Mouse (Mus musculus) heart, adult 2 months (tissue): ENCODE measurements around the gene Nr2e3. TPM values are rescaled to one million over a fixed set of nuclear protein-coding genes. Genes with fewer than 3 reads are reported as not detected.

Source experiments
- DNase-seq, 2 experiments: peaks; one replicate each; pipeline ENCODE4 v3.0.0; 2021
- H3K27ac ChIP-seq: fragments of 200-600 bp; 2 replicates; pipeline ENCODE4 v1.8.1; 2022
- H3K27me3 ChIP-seq: fragments of 200-500 bp; 2 replicates; pipeline ENCODE4 v1.6.1; 2012; ENCODE audit warnings: mild to moderate bottlenecking, low read length, inconsistent platforms, mixed read lengths; ENCODE audit not compliant: control insufficient read depth, insufficient read depth
- H3K36me3 ChIP-seq: fragments of 200-500 bp; 2 replicates; pipeline ENCODE4 v1.6.1; 2012; ENCODE audit warnings: low read length, inconsistent platforms; ENCODE audit not compliant: control insufficient read depth, insufficient read depth
- H3K4me1 ChIP-seq: fragments of 200-500 bp; 2 replicates; pipeline ENCODE4 v1.6.1; 2011; ENCODE audit warnings: low read length; ENCODE audit not compliant: control insufficient read depth, insufficient read depth
- H3K4me3 ChIP-seq: fragments of 200-600 bp; 2 replicates; pipeline ENCODE4 v1.8.1; 2022
- H3K79me2 ChIP-seq: fragments of 200-500 bp; replicated peaks from 2 replicates; pipeline ENCODE4 v1.6.1; 2012; ENCODE audit warnings: mild to moderate bottlenecking, inconsistent platforms, low read length, moderate library complexity, mixed read lengths; ENCODE audit not compliant: control insufficient read depth, insufficient read depth
- H3K9ac ChIP-seq: fragments of 200-500 bp; 2 replicates; pipeline ENCODE4 v1.6.1; 2012; ENCODE audit warnings: low read depth, mild to moderate bottlenecking, control low read depth, inconsistent platforms, low read length, mixed read lengths
- CTCF ChIP-seq: fragments of 200-600 bp; IDR thresholded peaks from 2 replicates; pipeline ENCODE4 v1.8.1; 2022; ENCODE audit warnings: antibody characterized with exemption, mild to moderate bottlenecking, moderate library complexity
- EP300 ChIP-seq: fragments of 200-500 bp; IDR thresholded peaks from 2 replicates; pipeline ENCODE4 v1.6.1; 2011; ENCODE audit warnings: low read depth, low read length, control low read depth; ENCODE audit not compliant: insufficient read depth
- POLR2A ChIP-seq: fragments of 200-500 bp; IDR thresholded peaks from 2 replicates; pipeline ENCODE4 v1.6.1; 2011; ENCODE audit warnings: mild to moderate bottlenecking, low read depth, low read length, control low read depth; ENCODE audit not compliant: insufficient read depth
- WGBS: fragments of 180-500 bp; shearing (Covaris S2); methylation state at CpG from one replicate; pipeline ENCODE4 v1.1.7; 2018; 5-methylcytosine and 5-hydroxymethylcytosine counted together
- intact Hi-C: fragments of 180-260 bp; cut with DNase I; formaldehyde crosslinking; loops from one replicate; pipeline ENCODE4 v1.15.1; 2025
- polyA plus RNA-seq: library from polyadenylated mRNA; depleted of rRNA; stranded (reverse); fragments of >200 nt; gene quantifications from 2 replicates; pipeline ENCODE4 v1.2.3, GENCODE M21; 2012
- total RNA-seq, 2 experiments: library from RNA; stranded (reverse); gene quantifications; 2 replicates each; pipeline ENCODE4 v1.2.3; 2021

Nr2e3 gene
- total and polyA plus RNA-seq, 3 experiments = not detected

DNA sequence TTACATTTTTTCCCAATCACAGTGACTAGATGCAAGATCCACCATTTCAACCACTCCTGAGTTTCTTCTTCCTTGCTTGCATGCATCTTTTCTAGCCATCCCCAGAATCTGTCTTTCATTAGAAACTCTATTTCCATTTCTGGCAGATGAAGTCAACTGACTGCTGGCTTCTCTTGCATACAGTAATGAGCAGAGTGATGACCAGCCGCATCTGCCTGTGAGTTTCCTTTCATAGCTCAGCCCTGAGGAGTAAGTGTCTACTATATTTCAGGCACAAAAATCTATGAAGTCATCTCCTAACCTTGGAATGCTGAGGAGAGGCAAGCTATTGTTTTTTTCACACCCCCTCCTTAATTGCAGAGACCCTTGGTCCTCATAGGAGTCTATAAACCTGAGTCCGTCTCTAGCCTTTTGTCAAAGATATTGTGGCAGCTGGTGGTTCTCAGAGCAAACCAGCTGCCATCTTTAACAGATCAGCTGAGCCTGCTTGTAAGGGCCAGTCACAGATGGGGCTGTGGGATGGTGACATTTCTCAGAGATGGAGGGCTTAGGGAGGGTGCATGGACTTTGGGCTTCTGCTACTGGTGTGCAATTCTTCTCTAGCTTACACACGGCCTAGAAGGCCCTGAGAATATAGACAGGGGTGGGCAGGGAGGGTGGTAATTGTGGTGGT is 25.6 kb upstream of the Nr2e3 start:
- DNase-seq = no peak
- no peak overlapping the region for H3K4me3 ChIP-seq
- H3K27ac ChIP-seq = no peak overlapping the region
- no peaks in the 10 kb centered on the region for H3K36me3 ChIP-seq
- 83% methylated on average over 3 of the region's 3 CpGs for WGBS
- H3K27me3 ChIP-seq = no peaks in the 10 kb centered on the region
- TF ChIP-seq POLR2A (no peak), EP300 (no peak), CTCF (no peak)
- intact Hi-C loops = no loop called here
- H3K79me2 ChIP-seq = no peaks in the 10 kb centered on the region
- no peak overlapping the region for H3K9ac ChIP-seq
- no peaks in the 10 kb centered on the region for H3K4me1 ChIP-seq

DNA sequence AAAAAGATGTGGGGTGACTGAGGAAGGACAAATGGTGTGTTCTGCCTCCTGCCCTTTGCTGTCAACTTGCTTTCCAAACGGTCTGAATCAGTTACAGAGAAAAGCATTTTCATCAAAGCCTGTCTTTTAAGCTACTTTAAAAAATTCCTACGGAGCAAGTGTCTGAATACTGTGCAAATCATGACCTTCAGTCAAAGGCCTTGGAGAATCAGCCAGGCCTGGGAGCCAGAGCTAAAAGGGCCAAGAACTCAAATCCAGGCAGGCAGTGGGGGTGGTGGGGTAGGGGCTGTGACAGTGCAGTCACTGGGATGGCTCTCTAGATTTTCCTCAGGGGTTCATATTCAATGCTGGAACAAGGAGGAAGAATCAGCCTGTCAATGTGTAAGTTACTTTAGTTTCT is 20.7 kb upstream of the Nr2e3 start:
- DNase-seq = no peak
- no peak overlapping the region for H3K4me3 ChIP-seq
- no peak overlapping the region for H3K27ac ChIP-seq
- no peaks in the 10 kb centered on the region for H3K27me3 ChIP-seq
- no peaks in the 10 kb centered on the region for H3K79me2 ChIP-seq
- no peak overlapping the region for H3K9ac ChIP-seq
- intact Hi-C loops = no loop called here
- 62% methylated on average over 2 of the region's 2 CpGs for WGBS
- H3K36me3 ChIP-seq = no peaks in the 10 kb centered on the region
- H3K4me1 ChIP-seq = no peaks in the 10 kb centered on the region
- TF ChIP-seq EP300 (no peak), POLR2A (no peak), CTCF (no peak)

DNA sequence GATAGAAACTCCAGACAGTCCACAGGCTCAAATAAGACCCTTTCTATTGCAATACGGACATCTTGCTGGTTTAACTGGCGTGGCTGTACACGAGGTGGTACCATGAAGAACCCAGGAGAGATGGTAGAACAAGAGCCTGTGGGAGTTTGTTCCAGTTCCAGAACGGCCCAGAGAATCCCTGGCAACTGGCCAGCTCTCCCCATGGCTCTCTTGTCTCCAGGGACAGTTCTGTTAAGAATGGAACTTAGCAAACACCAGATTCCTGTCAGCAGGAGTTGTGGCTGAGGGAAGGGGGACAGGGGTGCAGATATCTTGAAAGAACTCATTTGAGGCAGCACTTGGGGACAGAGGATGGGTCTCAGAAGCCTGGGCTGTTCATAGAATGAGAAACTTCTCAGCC is 10.8 kb upstream of the Nr2e3 start:
- no peaks in the 10 kb centered on the region for H3K36me3 ChIP-seq
- 56% methylated on average over 4 of the region's 4 CpGs for WGBS
- TF ChIP-seq EP300 (no peak), POLR2A (no peak), CTCF (no peak)
- H3K9ac ChIP-seq = no peak overlapping the region
- intact Hi-C loops = no loop called here
- no peaks in the 10 kb centered on the region for H3K27me3 ChIP-seq
- H3K4me1 ChIP-seq = no peaks in the 10 kb centered on the region
- H3K27ac ChIP-seq = no peak overlapping the region
- DNase-seq = no peak
- no peaks in the 10 kb centered on the region for H3K79me2 ChIP-seq
- no peak overlapping the region for H3K4me3 ChIP-seq

DNA sequence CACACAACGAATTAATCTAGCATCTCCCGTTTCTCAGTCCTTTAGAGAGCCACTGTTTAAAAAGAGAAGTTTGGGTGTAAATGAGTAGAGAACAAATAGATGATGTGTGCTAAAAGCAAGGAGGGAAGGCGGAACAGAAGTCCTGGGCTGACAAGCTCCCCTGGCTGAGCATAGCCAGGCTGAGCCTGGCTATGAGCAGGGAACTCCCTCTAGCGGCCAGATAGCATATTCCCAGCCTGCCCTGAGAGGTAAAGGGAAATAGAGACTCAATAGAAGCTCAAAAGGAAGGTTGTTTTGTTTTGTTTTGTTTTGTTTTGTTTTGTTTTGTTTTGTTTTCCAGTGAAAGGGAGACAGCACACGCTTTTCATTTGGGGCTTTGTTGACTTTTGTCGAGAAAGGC is 8.9 kb upstream of the Nr2e3 start:
- Histone ChIP-seq H3K79me2 (no peaks in the 10 kb centered on the region), H3K27ac (no peak overlapping the region), H3K9ac (no peak overlapping the region), H3K27me3 (no peaks in the 10 kb centered on the region), H3K4me3 (no peak overlapping the region), H3K36me3 (no peaks in the 10 kb centered on the region), H3K4me1 (no peaks in the 10 kb centered on the region)
- TF ChIP-seq POLR2A = no peak
- TF ChIP-seq EP300 = no peak
- TF ChIP-seq CTCF = peak; percentile 88
- 23% methylated on average over 6 of the region's 6 CpGs for WGBS
- peak; percentile 30 to 36 for DNase-seq
- intact Hi-C loops = loop anchor here (2.0 to 5.0 kb wide), 2 partner anchors 247 to 268 kb away; no protein-coding TSS in a partner anchor

DNA sequence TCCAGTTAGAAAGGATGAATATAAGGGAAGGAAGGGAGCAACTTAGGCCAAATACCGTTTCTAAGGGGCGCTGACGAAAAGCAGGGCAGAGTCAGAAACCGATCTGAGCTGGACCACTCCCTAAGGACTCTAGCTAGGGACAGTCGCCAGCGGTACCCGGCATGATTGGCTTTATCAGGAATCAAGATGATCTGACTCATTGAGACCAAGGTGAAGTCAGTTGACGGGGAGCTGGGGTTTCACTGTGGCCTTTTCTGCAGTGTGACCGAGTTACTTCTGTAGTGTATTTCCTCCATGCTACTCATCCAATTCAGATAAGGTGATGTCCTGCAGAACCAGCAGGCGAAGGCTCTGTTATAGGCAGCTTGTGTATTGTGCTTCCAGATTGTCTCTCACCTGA is 4.6 kb upstream of the Nr2e3 start:
- Histone ChIP-seq H3K9ac (no peak overlapping the region), H3K4me1 (no peaks in the 10 kb centered on the region), H3K4me3 (no peak overlapping the region), H3K36me3 (no peaks in the 10 kb centered on the region), H3K79me2 (no peaks in the 10 kb centered on the region), H3K27me3 (no peaks in the 10 kb centered on the region), H3K27ac (no peak overlapping the region)
- WGBS = 53% methylated on average over 10 of the region's 10 CpGs
- TF ChIP-seq CTCF (no peak), POLR2A (no peak), EP300 (no peak)
- DNase-seq = no peak
- intact Hi-C loops = loop anchor here (5.0 kb wide), 1 partner anchor 272 kb away; no protein-coding TSS in a partner anchor

DNA sequence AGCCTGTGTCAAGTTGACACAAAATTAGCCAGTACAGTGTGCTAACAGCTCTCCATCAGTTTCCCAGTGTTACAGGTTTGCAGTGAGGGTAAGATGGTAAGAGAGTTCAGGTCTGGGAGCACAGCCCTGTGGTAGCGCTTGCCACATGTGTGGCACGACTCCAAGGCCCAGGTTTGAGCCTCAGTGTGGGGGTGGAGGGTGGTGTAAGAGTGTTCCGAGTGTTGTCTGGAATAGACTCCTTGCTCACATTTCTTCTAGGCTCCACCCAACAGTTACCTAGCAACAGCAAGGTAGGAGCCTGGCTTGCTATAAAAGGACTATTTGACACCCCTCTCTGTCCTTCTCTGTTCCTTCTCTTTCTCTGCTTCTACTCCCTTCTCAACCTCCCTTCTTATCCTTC is 3.9 kb upstream of the Nr2e3 start:
- intact Hi-C loops = no loop called here
- Histone ChIP-seq H3K36me3 (no peaks in the 10 kb centered on the region), H3K27ac (no peak overlapping the region), H3K4me1 (no peaks in the 10 kb centered on the region), H3K4me3 (no peak overlapping the region), H3K27me3 (no peaks in the 10 kb centered on the region), H3K9ac (no peak overlapping the region), H3K79me2 (no peaks in the 10 kb centered on the region)
- no peak for DNase-seq
- 68% methylated on average over 3 of the region's 3 CpGs for WGBS
- TF ChIP-seq CTCF (no peak), POLR2A (no peak), EP300 (no peak)
